Mouse (Mus musculus) gastrocnemius, adult 18-20 months (tissue): ENCODE measurements around the gene Psme2. TPM values are rescaled to one million over a fixed set of nuclear protein-coding genes. Genes with fewer than 3 reads are reported as not detected.

ENCODE experiments used
- total RNA-seq, 2 experiments: library from RNA; stranded (reverse); gene quantifications; 2 replicates each; pipeline ENCODE4 v1.2.3; 2021

Gene Psme2
- total RNA-seq, 2 experiments from 2014 or later: 50.1 to 56.1 TPM

Other genes with a start within 250 kb of the Psme2 start
- 10 to 100 TPM; 37.1 to 46.0 TPM for gene Dhrs4, start 112.4 kb downstream of the Psme2 start, total RNA-seq
- gene Carmil3, start 100.5 kb downstream of the Psme2 start, total RNA-seq: under 1 TPM; 0.26 to 0.41 TPM
- gene Cpne6, start 80.7 kb downstream of the Psme2 start, total RNA-seq: not detected
- gene Nrl, start 66.1 kb downstream of the Psme2 start, total RNA-seq: not detected
- 1 to 10 TPM; 2.8 to 3.1 TPM for gene Pck2, start 50.8 kb downstream of the Psme2 start, total RNA-seq
- 100 to 1,000 TPM; 134 to 136 TPM for gene Dcaf11, start 31.1 kb downstream of the Psme2 start, total RNA-seq
- not detected for gene A730061H03Rik, start 30.7 kb downstream of the Psme2 start, total RNA-seq
- gene Fitm1, start 15.5 kb downstream of the Psme2 start, total RNA-seq: 100 to 1,000 TPM; 273 to 289 TPM
- 10 to 100 TPM; 65.1 to 72.7 TPM for gene Psme1, start 13.0 kb downstream of the Psme2 start, total RNA-seq
- 10 to 100 TPM; 38.2 to 40.5 TPM for gene Emc9, start 5.8 kb downstream of the Psme2 start, total RNA-seq
- 10 to 100 TPM; 19.0 to 19.8 TPM for gene Rnf31, start 595 bp upstream of the Psme2 start, total RNA-seq
- gene Irf9, start 12.5 kb upstream of the Psme2 start, total RNA-seq: 1 to 10 TPM; 2.9 to 4.8 TPM
- not detected for gene Rec8, start 26.9 kb upstream of the Psme2 start, total RNA-seq
- 10 to 100 TPM; 72.0 to 73.8 TPM for gene Ipo4, start 44.8 kb upstream of the Psme2 start, total RNA-seq
- gene Gm49378, start 46.8 kb upstream of the Psme2 start, total RNA-seq: 1 to 10 TPM; 1.4 to 1.6 TPM
- 10 to 100 TPM; 15.7 to 16.4 TPM for gene Tm9sf1, start 52.7 kb upstream of the Psme2 start, total RNA-seq
- gene Tssk4, start 59.1 kb upstream of the Psme2 start, total RNA-seq: under 1 TPM in 1 of 2 experiments, not detected in 1; 0.24 TPM
- 10 to 100 TPM; 20.9 to 22.2 TPM for gene Mdp1, start 69.4 kb upstream of the Psme2 start, total RNA-seq
- 1 to 10 TPM; 2.1 to 2.4 TPM for gene Gmpr2, start 80.8 kb upstream of the Psme2 start, total RNA-seq
- 100 to 1,000 TPM; 188 to 201 TPM for gene Nedd8, start 81.0 kb upstream of the Psme2 start, total RNA-seq
- 10 to 100 TPM; 12.1 to 15.7 TPM for gene Tinf2, start 90.7 kb upstream of the Psme2 start, total RNA-seq
- gene Tgm1, start 122.8 kb upstream of the Psme2 start, total RNA-seq: under 1 TPM in 1 of 2 experiments, not detected in 1; 0.17 TPM
- 10 to 100 TPM; 10.4 to 11.5 TPM for gene Rabggta, start 131.2 kb upstream of the Psme2 start, total RNA-seq
- gene Dhrs1, start 154.6 kb upstream of the Psme2 start, total RNA-seq: 10 to 100 TPM; 29.5 to 32.1 TPM
- gene Nop9, start 154.6 kb upstream of the Psme2 start, total RNA-seq: 1 to 10 TPM; 9.0 to 9.4 TPM
- gene Cideb, start 167.3 kb upstream of the Psme2 start, total RNA-seq: not detected
- not detected for gene Ltb4r2, start 170.3 kb upstream of the Psme2 start, total RNA-seq
- under 1 TPM; 0.16 to 0.17 TPM for gene Ltb4r1, start 174.8 kb upstream of the Psme2 start, total RNA-seq
- 1 to 10 TPM; 3.8 to 9.1 TPM for gene Adcy4, start 193.0 kb upstream of the Psme2 start, total RNA-seq
- 1 to 10 TPM; 1.6 to 2.5 TPM for gene Ripk3, start 197.8 kb upstream of the Psme2 start, total RNA-seq
- gene Nfatc4, start 232.0 kb upstream of the Psme2 start, total RNA-seq: 1 to 10 TPM; 1.5 to 3.3 TPM